Mouse (Mus musculus) layer of hippocampus, adult 8-10 months (tissue): ENCODE results near the gene Tppp3. TPM values are rescaled to one million over a fixed set of nuclear protein-coding genes. Genes with fewer than 3 reads are reported as not detected.
A peak's percentile ranks its signal among the peaks of the same experiment; 100 is the strongest.

Source experiments
- DNase-seq, 2 experiments: peaks; one replicate each; pipeline ENCODE4 v3.0.0; 2022; ENCODE audit warnings: low spot score in 2 of 2
- total RNA-seq, 4 experiments: library from RNA; stranded (reverse); gene quantifications; 2 replicates each; pipeline ENCODE4 v1.2.4; 2022

Gene Tppp3
- total RNA-seq: 10 to 100 TPM; 42.2 to 55.5 (median 47.9) TPM

DNA sequence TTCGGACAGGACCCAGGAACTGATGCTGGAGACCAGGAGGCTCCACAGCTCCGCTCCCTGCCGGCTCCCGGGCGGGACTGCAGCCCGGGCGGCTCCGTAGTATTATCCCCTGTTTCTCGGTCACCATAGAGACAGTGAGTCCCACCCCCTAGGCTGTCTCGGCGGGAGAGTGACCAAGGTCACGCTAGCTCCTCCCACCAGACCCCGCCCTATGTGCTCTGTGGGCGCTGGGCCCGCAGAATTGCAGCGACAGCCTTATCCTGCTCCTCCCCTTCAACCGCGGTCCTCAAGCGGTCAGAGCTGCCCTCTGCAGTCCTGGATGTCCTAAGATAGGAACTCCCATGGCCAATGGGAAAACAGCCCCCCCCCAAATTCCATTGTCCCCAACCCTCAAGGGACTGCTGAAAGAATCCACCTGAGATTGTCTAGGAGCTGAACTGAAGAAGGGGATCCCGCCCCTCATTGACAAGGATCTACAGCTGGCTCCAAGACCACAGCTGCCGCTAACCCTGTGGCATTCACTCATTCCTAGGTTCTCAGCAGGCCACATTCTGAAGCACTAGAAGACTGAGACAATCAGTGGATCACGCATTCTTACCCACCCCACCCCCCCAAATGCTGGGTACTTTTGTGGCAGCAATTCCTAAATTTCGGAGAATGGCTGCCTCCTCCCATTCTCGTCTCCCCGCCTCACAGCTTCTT lies at the start of gene Tppp3:
Gene Tppp3 (minus strand): TSS at position 213 of the 702 bp plus-strand sequence.
- peak; percentile 84 to 89 for DNase-seq

DNA sequence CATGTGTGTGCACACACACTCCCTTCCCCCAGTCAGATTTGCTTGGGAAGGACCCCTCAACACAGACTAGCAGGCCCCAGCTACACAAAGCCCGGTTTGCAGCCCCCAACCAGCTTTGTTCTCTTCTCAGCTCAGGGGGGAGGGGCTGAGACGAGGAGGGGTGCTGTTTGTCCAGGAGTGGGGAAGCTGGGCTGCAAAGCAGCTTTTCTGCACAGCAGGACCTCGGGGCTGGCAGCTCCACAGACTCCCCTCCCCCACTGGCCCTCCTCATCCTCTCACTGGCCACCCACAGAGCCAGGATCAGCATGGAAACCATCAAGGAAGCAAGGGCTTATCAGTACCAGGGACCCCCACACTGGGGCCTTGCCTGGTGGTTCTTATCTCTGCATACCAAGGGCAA lies 49.7 kb upstream of the Tppp3 start:
- DNase-seq: no peak

DNA sequence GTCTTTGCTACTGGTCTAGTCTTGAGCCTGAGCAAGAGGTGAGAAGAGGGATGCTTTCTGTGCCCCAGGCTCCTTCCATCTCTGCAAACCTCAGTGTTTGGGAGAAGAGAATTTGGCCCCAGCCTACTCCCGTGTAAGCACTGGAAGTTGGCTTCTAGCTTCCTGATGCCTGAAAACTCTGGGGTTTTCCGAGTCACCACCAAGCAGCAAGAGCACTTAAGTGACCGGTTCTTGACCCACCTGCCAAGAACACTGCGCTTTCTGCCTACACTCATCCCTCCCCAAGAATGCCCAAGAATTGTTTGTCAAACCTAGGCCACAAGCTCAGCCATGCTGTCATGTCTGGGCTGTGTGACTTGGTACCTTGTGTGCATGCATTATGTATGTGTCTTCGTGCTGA lies 49.2 kb upstream of the Tppp3 start:
- DNase-seq: no peak

DNA sequence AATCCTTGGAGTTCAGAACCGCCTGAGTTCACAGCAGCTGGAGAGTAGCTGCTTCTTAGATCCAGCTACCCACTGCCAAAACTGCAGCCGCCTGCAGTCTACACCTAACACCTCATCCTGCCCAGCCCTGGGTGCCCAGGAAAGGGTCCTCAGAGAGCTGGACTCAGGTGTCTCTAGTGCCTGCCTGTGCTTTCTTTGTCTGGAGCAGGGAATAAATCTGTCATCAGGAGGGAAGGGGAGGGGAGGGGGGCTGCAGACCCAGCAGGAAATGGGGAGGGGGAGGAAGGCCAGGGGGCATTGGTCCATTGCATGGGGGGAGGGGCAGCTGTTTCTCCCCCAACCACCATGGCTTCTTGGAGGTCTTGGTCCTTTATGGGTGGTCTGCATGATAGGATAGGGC lies 48.3 kb upstream of the Tppp3 start:
- no peak for DNase-seq

DNA sequence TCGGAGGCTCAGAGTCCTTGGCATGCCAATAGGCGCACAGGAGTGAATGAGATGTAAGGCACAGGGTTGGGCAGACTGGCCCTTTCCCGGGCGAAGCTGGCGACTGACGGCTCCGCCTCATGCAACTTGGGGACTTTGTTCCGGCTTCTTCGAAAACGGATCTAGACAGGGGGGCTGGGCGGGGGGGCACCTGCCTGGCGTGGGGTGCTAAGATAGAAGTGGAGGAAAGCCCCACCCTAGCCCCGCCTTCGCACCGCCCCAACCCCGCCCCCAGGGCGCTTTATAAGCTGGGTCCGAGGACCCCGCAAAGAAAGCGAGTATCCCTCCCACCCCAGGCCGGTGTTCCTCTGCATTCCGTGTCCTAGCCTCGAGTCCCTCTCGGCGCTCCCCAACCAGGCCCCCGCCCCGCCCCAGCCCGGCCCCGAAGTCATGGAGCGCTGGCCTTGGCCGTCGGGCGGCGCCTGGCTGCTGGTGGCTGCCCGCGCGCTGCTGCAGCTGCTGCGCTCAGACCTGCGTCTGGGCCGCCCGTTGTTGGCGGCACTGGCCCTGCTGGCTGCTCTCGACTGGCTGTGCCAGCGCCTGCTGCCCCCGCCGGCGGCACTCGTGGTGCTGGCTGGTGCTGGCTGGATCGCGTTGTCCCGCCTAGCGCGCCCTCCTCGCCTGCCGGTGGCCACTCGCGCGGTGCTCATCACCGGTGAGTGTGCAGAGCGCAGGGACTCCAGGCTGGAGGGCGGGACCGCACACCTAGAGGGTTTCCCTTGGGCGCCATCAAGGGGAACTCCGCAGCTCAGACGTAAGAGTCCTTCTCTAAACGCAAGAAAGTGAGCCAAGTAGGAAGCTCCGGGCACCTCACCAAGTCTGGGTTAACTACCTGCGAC lies 47.3 kb upstream of the Tppp3 start, which contains the start of gene Hsd11b2:
Gene Hsd11b2 (plus strand): TSS at position 320 of the 878 bp plus-strand sequence.
- DNase-seq: peak in 1 of 2 experiments; percentile 41

DNA sequence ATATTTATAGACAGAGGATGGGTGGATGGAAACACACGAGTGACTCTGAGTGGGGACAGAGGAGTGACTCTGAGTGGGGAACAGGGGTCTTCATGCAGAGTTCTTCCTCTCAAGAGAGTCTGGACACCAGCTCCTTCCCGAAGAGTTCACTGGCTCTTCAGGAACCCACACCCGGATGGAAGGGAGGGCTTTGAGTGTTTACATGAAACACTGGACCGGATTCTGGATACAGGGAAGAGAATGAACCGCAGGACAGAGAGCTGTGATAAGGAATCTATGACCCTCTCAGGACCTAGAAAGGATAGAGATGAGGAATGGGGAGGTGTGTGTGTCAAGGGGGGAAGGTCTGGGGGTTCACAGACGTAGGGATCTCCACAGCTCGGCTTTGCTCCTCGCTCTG lies 46.0 kb upstream of the Tppp3 start:
- no peak for DNase-seq

DNA sequence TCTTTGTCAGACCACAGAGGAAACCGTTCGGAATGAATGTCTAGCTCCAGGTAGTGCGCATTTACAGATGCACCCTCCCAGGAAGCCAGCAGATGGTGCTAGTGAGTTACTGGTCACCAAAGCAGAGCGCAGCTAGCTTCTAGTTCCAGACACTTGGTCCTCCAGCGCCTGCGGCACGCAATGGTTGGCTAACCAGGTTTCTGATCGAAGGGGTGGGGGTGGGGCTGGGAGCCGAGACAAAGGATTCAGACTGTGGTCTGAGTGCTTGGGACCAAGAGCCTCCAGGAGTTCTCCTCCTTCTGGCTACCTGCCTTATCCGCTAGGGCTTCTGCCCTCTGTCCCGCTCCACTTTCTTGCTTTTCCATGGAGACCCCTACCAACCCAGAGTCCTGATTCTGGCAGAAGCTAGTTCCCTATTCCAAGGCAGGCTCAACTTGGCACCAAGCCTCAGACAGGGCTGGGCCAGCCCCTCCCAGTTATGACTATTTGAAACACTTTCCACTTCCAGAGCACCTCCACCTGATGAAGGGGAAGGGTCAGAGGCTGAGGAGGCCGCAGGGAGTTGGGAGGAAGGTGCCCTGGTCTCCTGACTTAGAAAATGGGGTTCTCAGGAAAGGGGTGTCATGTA lies 44.8 kb upstream of the Tppp3 start:
- DNase-seq: peak in 1 of 2 experiments; percentile 80

DNA sequence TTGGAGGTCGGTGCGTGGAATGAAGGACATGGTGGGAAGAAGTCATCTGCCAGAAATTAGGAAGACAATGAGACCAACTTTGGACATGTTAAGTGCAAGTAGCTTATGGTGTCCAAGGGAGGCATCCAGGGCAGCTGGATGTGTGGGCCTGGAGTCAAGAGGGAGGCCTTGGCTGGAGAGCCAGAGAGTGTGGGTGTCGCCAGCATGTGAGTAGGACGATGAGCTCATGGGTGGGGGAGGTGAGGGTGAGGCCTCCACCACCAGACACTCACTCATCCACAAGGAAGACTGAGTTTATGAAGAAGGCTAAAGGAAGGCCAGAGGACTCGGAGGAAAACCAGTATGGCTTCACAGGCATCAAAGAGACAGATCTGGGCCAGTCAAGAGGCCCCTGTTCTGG lies 43.3 kb upstream of the Tppp3 start:
- no peak for DNase-seq

DNA sequence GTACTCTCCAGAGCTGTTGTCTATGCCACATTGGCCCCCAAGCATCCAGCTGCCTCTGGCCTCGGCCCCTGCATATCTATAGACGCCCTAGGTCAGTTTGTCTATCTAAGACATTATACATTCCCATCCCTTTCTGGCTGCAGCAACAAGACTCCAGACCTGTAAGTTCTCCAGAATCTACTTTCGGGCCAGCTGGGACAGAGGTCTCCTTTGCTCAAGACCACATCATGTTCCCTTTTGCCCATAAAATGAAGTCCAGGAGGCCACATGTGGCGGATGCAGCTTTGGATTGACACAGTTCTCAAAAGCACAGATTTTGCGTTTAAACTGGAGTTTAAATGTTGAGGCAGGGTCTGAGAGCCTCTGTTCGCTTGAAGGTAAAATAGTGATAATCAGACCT lies 42.9 kb upstream of the Tppp3 start:
- no peak for DNase-seq

DNA sequence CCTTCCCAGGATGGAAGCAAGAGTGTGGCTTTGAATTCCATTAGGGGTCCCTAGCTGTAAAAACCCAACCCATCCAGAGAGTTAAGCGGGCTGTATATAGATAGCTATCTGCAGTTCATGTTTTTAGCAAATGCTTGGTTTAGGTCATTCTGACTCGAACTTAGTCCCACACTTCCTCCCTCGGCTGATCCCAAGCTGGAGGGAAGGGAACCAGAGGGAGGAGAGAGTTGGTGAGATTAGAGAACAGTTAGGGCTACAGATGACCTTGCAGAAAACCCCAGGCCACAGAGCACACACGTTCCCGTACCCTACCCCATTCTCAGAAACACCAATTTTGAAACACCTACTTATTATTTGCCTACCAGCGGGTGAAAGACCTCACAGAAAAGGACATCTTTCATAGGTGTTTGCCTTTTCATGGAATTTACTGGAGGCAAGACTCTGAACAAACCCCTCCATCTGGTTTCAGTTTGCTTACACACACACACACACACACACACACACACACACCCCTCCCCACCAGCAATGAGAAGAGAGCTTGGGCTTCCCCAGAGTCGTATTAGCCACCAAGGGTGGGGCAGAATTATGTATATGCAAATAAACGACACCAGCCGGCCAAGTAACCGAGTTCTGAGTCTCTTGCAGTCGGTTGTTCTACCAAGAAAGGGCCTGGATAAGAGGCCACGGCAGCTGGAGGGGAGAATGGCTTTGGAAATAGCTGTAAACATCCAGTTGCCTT lies 38.8 kb upstream of the Tppp3 start:
- DNase-seq: no peak

DNA sequence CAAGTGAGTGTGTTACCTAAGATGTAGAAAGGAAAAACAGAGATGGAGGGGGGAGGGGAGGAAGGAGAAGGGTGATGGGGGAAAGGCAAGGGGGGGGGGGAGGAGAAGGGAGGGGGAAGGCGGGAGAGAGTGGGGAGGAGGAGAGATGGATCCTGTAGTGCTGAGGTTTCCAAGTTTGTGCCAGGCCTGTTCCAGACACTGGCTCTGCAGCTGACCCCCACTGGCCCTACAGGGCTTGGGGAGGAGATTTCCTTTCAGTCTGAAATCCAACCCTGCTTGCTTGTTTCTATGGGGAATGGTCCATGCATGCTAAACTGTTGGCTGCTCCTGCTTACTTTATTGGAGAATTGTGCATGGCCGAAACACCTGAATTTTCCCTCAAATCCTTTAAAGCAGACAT lies 37.4 kb upstream of the Tppp3 start:
- no peak for DNase-seq

DNA sequence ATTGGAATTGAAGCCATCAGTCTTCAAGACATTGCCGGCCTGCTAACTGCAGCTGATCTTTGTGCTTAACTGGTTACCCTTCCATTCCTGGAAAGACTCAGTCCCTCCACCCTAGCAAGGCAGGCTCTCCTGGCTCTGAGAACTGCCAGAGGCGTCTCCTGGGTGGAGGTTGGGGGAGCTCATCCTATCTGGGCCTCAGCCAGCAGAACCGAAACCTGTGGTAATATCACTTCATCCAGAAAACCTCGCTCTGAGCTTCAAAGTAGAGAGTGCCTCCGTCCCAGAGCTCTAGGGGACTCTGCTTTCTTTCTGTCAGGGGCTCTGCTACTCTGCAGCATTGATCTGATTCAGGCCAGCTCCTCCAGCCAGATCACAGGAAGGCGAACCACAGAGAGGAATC lies 35.7 kb upstream of the Tppp3 start:
- no peak for DNase-seq

DNA sequence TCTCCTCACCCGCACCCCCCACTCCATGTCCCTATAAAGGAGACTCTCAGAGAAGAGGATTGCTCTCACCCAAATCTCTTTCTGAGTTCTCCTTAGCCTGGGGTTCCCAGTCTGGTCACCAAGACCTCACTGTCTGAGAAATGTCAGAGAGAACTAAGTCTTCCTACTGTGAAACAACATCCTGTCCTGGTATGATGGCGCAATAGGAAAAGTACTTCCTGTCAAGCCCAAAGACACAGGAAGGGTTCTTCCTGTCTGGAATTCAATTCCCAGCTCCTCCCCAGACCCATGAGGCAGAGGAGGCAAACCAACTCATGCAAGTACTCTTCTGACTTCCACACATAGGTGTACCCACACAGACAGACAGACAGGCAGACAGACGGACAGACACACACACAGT lies 33.3 kb upstream of the Tppp3 start:
- DNase-seq: no peak

DNA sequence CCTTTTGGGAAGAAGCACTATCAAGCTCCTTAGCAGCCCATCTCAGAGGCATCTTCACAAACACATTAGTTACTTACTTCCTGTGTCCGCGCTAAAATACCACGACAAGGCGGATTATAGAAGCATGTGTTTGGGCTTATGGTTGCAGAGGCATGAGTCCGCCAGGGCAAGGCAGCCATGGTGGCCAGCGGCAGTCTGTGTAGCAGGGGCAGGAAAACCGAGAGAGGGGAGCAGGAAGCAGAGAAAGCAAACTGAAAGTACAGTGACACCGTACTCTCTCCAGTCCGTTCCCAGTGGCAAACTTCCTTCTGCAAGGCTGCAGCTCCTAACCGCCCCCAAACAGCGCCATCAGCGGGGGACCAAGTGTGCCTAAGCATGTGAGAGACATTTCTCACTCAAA lies 28.5 kb upstream of the Tppp3 start:
- DNase-seq: no peak

DNA sequence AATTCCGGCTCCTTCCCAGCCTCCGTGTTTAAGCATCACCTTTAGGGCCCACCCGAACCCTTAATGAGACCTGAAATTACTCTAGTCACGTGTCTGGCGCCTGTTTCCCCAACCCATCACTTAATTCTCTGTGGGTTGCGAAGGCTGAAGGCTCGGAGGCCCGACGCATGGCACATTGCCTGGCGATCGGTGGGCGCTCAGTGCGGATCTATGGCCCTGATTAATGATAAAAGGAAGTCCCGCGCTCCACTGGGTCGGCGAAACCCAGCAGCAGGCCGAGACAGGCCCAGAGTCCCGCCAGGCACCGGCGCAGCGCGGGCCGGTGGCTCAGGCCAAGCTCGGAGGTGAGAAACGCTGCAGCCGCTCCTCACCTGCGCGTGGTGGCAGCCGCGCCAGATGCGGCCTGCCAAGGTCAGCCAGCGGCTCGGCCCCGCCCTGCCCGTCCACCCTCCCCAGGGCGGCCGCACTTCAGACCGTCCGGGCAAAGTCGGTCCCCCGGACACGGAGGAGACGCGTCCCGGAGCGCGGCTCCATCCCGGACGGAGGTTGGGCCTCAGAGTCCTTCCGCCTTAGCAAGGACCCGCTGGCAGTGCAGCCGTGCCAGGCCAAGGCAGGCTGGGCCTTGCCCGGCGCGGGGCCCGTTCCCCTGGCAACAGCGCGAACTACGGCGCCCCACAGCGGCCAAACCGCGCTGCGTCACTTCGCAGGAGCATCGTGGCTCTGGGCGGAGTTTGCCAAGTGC lies 25.3 kb upstream of the Tppp3 start, which contains the start of gene Zdhhc1:
Gene Zdhhc1 (minus strand): TSS at position 464 of the 742 bp plus-strand sequence.
- DNase-seq: peak; percentile 64 to 87

DNA sequence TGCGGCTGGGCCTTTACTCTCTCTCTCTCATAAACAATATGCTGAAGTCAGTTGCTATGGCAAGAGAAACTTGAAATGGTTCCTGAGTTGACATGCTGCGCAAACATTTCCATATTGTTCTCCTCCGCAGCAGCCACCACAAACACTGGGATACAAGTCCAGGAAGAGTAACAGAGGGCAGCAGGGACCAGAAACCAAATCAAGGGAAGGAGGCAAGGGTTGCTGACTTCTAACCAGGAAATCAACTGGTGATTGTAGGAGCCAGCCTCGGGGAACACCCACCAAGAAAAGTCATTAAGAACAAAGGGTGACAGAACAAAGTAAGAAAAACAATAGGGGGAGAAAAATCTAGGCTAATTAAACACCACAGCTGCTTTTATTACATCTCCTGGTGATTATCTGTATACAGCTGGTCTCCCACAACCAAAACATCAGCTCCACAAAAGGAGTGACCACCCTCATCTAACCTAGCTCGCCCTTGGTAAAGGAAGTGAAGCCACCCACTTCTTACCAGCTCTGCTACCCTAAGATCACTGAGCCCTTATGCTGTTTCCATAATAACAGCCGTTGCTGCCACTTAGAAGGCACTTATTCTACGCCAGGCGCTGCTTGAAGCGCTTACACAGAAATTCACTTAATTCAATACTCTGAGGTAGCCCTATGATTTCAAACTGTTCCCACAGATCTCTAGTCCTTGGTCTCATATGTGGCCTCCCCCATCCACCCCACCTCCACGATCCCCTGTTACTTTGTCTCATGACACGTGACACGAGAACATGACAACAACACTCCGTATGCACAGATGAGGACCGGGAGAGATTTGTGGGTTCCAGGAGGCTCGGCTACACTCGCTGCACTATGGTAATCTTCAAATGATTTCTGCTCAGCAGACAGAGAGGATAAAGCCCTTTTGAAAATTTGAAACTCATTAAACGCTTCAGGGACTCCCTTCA lies 24.3 kb upstream of the Tppp3 start:
- DNase-seq: no peak

DNA sequence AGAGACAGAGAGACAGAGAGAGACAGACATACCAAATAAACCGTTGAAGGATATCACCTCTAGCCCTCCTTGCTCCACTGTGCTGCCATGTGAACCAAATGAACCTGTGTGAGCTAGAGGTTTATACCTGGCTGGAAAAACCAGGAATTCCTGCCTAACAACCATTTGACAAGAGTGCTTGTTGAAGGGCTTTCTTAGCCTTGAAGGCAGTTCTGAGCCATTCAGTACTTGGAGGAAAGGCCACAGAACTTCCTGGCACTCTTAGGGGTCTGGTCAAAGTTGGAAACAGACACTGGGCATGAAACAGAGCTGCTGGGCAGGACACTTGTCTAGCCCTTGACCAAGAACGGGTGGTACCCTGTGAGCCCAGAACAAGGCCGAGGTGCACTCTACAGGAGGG lies 23.2 kb upstream of the Tppp3 start:
- no peak for DNase-seq

DNA sequence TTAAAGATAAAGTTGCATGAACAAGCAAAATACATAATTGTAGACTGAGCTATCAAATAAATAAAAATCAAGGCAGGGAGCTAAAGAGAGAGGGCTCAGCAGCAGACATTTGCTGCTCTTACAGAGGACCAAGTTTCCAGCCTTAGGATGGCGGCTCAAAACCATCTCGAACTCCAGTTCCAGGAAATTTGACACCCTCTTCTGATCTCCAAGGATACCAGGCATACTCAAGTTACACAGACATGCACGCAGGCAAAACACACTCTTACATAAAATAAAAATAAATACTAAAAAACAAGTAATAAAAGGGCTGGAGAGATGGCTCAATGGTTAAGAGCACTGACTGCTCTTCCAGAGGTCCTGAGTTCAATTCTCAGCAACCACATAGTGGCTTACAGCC lies 22.2 kb upstream of the Tppp3 start:
- no peak for DNase-seq

DNA sequence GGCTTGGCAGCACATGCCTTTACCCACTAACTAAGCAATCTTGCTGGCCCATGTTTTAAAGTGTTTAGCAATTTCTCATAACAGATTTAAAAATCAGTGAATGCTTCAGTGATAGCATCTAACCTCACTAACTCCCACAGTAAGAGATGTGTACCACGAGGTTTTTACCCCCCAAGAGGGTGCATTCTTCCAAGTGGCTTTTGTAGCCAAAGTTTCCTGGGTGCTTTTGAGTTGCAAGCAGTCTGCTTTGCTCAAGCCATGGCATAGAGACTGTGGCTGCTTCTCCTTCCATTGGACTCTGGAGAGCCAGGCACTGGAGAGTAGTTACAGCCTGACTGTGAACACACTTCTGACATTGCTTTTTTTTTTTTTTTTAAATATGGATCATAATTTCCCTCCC lies 18.0 kb upstream of the Tppp3 start:
- no peak for DNase-seq

DNA sequence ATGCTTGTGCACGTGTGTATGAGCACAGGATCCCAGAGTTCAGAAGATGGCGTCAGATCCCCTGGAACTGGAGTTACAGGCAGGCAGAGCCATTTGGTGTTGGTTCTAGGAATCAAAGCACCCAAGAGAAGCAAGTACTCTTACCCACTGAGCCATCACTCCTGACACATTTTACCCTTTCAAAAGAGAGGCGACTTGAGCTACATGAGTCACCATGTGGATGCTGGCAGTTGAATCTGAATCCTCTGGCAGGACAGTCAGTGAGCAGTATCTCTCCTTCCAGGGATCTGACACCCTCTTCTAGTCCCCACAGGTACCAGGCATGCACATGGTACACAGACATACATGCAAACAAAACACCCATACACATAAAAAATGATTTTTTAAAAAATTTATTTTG lies 16.8 kb upstream of the Tppp3 start:
- DNase-seq: no peak
